Mouse (Mus musculus): ENCODE measurements around the gene Hectd3. TPM values are rescaled to one million over a fixed set of nuclear protein-coding genes. Genes with fewer than 3 reads are reported as not detected.

Gene Hectd3
- total RNA-seq (2023), result 10 to 100 TPM; 34.5 to 41.7 TPM

DNA sequence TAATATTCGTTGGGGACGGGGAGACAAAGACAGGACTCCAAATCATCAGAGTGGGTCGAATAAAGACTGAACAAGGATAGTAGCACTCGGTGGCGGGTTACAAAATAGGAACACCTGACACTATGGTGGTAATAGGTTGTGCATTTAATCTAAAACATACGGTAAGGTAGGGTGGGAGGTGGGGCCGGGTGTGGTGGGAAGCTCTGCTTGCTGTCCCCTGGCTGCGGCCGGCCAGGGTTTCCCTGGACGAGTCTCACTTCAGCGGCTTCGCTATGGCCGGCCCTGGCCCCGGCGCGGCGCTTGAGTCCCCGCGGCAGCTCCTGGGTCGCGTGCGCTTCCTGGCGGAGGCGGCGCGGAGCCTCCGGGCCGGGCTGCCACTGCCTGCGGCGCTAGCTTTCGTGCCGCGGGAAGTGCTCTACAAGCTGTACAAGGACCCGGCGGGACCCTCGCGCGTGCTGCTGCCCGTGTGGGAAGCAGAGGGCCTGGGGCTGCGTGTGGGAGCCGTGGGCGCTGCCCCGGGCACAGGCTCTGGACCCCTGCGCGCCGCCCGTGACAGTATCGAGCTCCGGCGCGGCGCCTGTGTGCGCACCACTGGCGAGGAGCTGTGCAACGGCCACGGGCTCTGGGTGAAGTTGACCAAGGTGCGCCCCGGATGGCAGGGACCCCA, at the start of gene Hectd3:
Gene Hectd3 (plus strand): TSS at position 187 of the 667 bp plus-strand sequence.

DNA sequence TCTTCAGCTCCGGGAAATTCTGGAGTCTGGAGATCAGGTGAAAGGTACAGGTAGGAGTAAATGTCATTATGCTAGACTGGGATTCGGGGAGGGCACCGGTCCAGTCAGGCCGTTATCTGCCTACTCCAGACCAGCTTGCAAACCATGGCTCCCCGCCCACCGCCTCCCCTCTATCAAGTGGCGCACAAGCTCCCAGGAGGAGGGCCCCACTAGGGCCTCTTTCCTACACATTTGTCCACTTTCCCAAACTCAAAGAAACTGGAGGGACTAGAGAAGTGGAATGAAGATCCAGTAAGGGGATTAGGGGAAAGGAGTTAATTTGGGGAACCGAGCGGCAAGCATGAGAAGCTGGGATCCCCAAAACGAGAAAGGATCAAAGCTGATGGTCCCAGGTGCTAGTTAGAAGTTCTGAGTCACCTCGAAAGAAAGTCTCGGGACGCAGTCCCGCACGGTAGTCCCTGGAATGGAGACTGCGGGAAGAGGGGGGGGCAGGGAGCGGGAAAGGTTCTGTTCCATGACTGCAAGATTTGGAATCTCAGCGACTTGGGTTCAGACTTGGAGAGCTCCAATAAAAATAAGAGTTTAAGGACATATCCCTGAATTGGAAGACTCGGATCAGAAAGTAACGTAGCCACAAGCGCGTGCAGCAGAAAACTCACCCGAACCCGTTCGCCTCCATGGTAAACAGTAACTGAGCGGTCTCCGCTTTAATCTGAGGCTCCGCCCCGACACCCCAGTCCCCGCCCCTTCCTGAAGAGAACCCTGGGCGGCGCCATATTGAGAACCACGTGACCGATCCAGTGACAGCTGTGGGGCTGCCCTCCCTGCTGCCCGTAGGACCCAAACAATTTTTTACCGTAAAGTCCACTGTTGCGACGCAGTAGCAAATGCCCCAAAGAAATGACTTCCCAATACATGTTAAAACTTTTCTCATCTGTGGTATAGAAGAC, 1.2 kb upstream of the Hectd3 start, which contains the start of gene Urod:
Gene Urod (minus strand): TSS at position 742 of the 950 bp plus-strand sequence.

DNA sequence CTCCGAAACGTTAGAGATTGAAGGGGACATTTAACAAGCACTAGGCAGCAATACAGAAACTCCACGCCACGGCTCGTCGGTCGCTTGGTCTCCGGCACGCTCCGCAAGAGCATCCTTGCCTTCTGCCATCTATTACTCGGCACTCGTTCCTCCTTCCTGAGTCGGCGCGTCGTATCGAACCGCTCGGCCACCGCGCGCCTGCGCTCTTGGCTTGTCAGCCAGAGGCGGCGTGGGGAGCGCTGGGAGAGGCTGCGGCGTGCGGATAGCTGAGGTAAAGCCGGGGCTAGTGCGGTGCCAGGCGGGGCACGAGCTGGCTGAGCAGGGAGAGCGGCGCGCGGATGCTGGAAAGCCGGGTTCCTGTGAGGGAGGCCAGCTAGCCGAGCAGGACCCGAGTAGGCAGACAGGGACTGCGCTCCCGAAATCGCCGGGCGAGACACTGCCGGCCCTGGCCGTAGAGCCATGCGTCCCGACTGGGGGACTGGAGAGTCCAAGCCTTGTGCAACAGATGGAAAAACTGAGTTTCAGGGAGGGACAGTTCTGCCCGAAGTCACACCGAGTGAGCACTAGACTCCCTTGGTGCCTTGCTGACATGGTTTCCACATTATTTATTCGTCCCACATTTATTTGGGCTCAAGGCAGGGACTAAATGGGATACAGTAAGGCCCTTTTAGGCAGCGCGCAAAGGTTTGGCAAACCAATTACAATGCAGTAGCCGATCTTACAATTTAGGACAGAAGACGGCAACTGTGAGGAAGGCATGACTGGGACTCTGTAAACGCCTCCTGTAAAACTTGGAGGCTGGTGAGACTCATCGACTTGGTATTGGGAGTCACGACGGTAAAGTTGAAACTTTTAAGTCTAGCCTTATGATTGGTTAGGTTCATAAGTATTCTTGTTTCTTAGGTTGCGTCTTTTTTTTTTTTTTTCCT, 24.4 kb downstream of the Hectd3 start, which contains the start of gene Eif2b3:
Gene Eif2b3 (plus strand): TSS at position 197 of the 929 bp plus-strand sequence.

Other genes starting within 250 kb of the Hectd3 start
- 10 to 100 TPM; 21.5 to 23.0 TPM for gene Toe1, start 187.7 kb upstream of the Hectd3 start, total RNA-seq (2023)
- gene Mutyh, start 187.6 kb upstream of the Hectd3 start, total RNA-seq (2023), result 1 to 10 TPM; 3.3 to 3.6 TPM
- not detected for gene Hpdl, start 173.6 kb upstream of the Hectd3 start, total RNA-seq (2023)
- not detected for gene Zswim5, start 117.9 kb upstream of the Hectd3 start, total RNA-seq (2023)
- 10 to 100 TPM; 34.6 to 42.8 TPM for gene Urod, start 904 bp upstream of the Hectd3 start, total RNA-seq (2023)
- gene Eif2b3, start 24.1 kb downstream of the Hectd3 start, total RNA-seq (2023), result 10 to 100 TPM; 10.2 to 18.6 TPM
- gene Ptch2, start 100.8 kb downstream of the Hectd3 start, total RNA-seq (2023), result not detected
- 10 to 100 TPM; 20.7 to 25.8 TPM for gene Btbd19, start 130.4 kb downstream of the Hectd3 start, total RNA-seq (2023)
- 1 to 10 TPM in 1 of 2 experiments, not detected in 1; 1.1 TPM for gene Tctex1d4, start 131.5 kb downstream of the Hectd3 start, total RNA-seq (2023)
- 10 to 100 TPM; 63.7 to 65.4 TPM for gene Plk3, start 138.6 kb downstream of the Hectd3 start, total RNA-seq (2023)
- gene Rps8, start 160.9 kb downstream of the Hectd3 start, total RNA-seq (2023), result 1,000 to 10,000 TPM; 1,152 to 1,260 TPM
- 1 to 10 TPM; 1.1 to 1.5 TPM for gene Kif2c, start 187.3 kb downstream of the Hectd3 start, total RNA-seq (2023)

Data from monocyte, adult 59 days (primary cell).